Mouse (Mus musculus) CH12.LX (cell line): ENCODE data around the gene Selenos. TPM values are rescaled to one million over a fixed set of nuclear protein-coding genes. Genes with fewer than 3 reads are reported as not detected.

Source experiments
- DNase-seq: peaks from one replicate; pipeline ENCODE4 v3.0.0-alpha.2; 2013; ENCODE audit errors: extremely low read depth
- H3K27ac ChIP-seq: 2 replicates; pipeline ENCODE4 v1.5.1; 2012; ENCODE audit warnings: low read depth, mild to moderate bottlenecking, control low read depth, moderate library complexity; ENCODE audit not compliant: insufficient read depth
- H3K27me3 ChIP-seq: replicated peaks from 2 replicates; pipeline ENCODE3; 2012; ENCODE audit warnings: inconsistent platforms
- H3K36me3 ChIP-seq, 2 experiments: replicated peaks in 1 of 2; 2 replicates each; pipeline versions ENCODE3 to v1.6.1; 2012; ENCODE audit warnings: inconsistent platforms in 1 of 2, low read length in 1 of 2, mild to moderate bottlenecking in 1 of 2, mixed read lengths in 1 of 2, moderate library complexity in 1 of 2; ENCODE audit not compliant: control insufficient read depth in 1 of 2, insufficient read depth in 1 of 2
- H3K4me1 ChIP-seq, 2 experiments: 2 replicates each; pipeline ENCODE4 v1.6.1; 2012; ENCODE audit warnings: inconsistent platforms in 1 of 2, moderate library complexity in 1 of 2; ENCODE audit not compliant: insufficient read depth in 2 of 2, control insufficient read depth in 1 of 2
- H3K4me2 ChIP-seq: 2 replicates; pipeline ENCODE4 v1.6.1; 2012; ENCODE audit warnings: low read depth, mild to moderate bottlenecking, control low read depth; ENCODE audit not compliant: poor library complexity, insufficient read depth, severe bottlenecking
- H3K4me3 ChIP-seq, 3 experiments: fragments of 150-350 bp in 1 of 3; sonication (generic) in 1 of 3; replicated peaks in 1 of 3; 2 replicates each; pipeline versions ENCODE3 to v1.5.1; 2011 to 2012; ENCODE audit warnings: low read depth in 2 of 3, low read length in 2 of 3, mild to moderate bottlenecking in 2 of 3, moderate library complexity in 2 of 3, control low read depth in 1 of 3, improper control_type of control experiment in 1 of 3, inconsistent platforms in 1 of 3, mixed read lengths in 1 of 3; ENCODE audit not compliant: poor library complexity in 1 of 3
- H3K79me2 ChIP-seq: replicated peaks from 2 replicates; pipeline ENCODE4 v1.6.1; 2012; ENCODE audit warnings: mild to moderate bottlenecking, moderate library complexity; ENCODE audit not compliant: control insufficient read depth, poor library complexity, insufficient read depth, severe bottlenecking; ENCODE audit errors: extremely low read depth
- H3K9ac ChIP-seq: 2 replicates; pipeline ENCODE4 v1.6.1; 2012; ENCODE audit warnings: low read depth, mild to moderate bottlenecking, control low read depth, moderate library complexity; ENCODE audit not compliant: insufficient read depth
- H3K9me3 ChIP-seq: replicated peaks from 2 replicates; pipeline ENCODE3; 2012; ENCODE audit warnings: low read length, inconsistent platforms, mixed read lengths
- CHD2 ChIP-seq: IDR thresholded peaks from 2 replicates; pipeline ENCODE4 v1.6.1; 2011; ENCODE audit warnings: low read length, improper control_type of control experiment
- EP300 ChIP-seq: IDR thresholded peaks from 2 replicates; pipeline ENCODE4 v1.6.1; 2011; ENCODE audit warnings: low read length, improper control_type of control experiment
- HCFC1 ChIP-seq: IDR thresholded peaks from 2 replicates; pipeline ENCODE4 v1.6.1; 2012; ENCODE audit warnings: low read depth, mild to moderate bottlenecking, inconsistent platforms, low read length, improper control_type of control experiment
- JUND ChIP-seq: conservative IDR thresholded peaks from 2 replicates; pipeline ENCODE4 v1.6.1; 2011; ENCODE audit warnings: low read depth, low read length, improper control_type of control experiment
- MXI1 ChIP-seq: IDR thresholded peaks from 2 replicates; pipeline ENCODE4 v1.6.1; 2011; ENCODE audit warnings: mild to moderate bottlenecking, low read depth, low read length, improper control_type of control experiment
- POLR2A ChIP-seq: IDR thresholded peaks from 2 replicates; pipeline ENCODE4 v1.6.1; 2011; ENCODE audit warnings: low read depth, mild to moderate bottlenecking, improper control_type of control experiment, low read length
- SIN3A ChIP-seq: IDR thresholded peaks from 2 replicates; pipeline ENCODE4 v1.6.1; 2012; ENCODE audit warnings: low read length, improper control_type of control experiment, inconsistent platforms
- TBP ChIP-seq: conservative IDR thresholded peaks from 2 replicates; pipeline ENCODE4 v1.6.1; 2011; ENCODE audit warnings: low read depth, low read length, improper control_type of control experiment
- TCF12 ChIP-seq: IDR thresholded peaks from 2 replicates; pipeline ENCODE4 v1.6.1; 2014; ENCODE audit warnings: low read depth, mild to moderate bottlenecking, inconsistent platforms, low read length, improper control_type of control experiment
- UBTF ChIP-seq: IDR thresholded peaks from 2 replicates; pipeline ENCODE4 v1.6.1; 2012; ENCODE audit warnings: low read depth, mild to moderate bottlenecking, inconsistent platforms, low read length, improper control_type of control experiment, moderate library complexity
- USF1 ChIP-seq: IDR thresholded peaks from 2 replicates; pipeline ENCODE4 v1.6.1; 2014; ENCODE audit warnings: low read depth, mild to moderate bottlenecking, inconsistent platforms, low read length, improper control_type of control experiment
- USF2 ChIP-seq: conservative IDR thresholded peaks from 2 replicates; pipeline ENCODE4 v1.6.1; 2011; ENCODE audit warnings: low read depth, low read length, improper control_type of control experiment
- ZKSCAN1 ChIP-seq: IDR thresholded peaks from 2 replicates; pipeline ENCODE4 v1.6.1; 2012; ENCODE audit warnings: low read depth, inconsistent platforms, low read length, improper control_type of control experiment, borderline replicate concordance
- dilution Hi-C: fragments of 300-500 bp; cut with MboI; formaldehyde crosslinking; loops from 2 replicates; pipeline ENCODE4 v1.14.3; 2020; ENCODE audit warnings: low sequenced_read_pairs; ENCODE audit not compliant: extremely low pct_unique_long_range_greater_than_20kb, extremely low pct_ligation_motif_present
- in situ Hi-C: fragments of 300-500 bp; cut with MboI; formaldehyde crosslinking; loops from 3 replicates; pipeline ENCODE4 v1.14.3; 2019; ENCODE audit warnings: low sequenced_read_pairs, low pct_ligation_motif_present, low pct_unique_long_range_greater_than_20kb, mixed read lengths
- polyA plus RNA-seq: library from polyadenylated mRNA; unstranded; fragments of >175 nt; gene quantifications from 2 replicates; pipeline ENCODE4 v1.2.1, GENCODE M21; 2012; ENCODE audit warnings: low read depth; ENCODE audit not compliant: insufficient read length
- total RNA-seq, 2 experiments: library from RNA; depleted of rRNA; stranded (reverse); fragments of 300-350 nt in 1 of 2; fragments of >200 nt in 1 of 2; gene quantifications; 2 replicates each; pipeline ENCODE4 v1.2.3; 2012 to 2014

Gene Selenos
- total and polyA plus RNA-seq, 3 experiments = 75.0 to 112 (median 101) TPM

- dilution Hi-C loops = no loop called here
- in situ Hi-C loops = no loop called here
- no peak overlapping the region for H3K4me3 ChIP-seq
- H3K4me1 ChIP-seq = peaks cover 0 to 13% of the 10 kb centered on the region in 2 experiments; a peak in 1 of 4 replicates
- H3K36me3 ChIP-seq = peaks cover 0 to 2% of the 10 kb centered on the region in 2 experiments
- no peaks in the 10 kb centered on the region for H3K79me2 ChIP-seq
- H3K4me2 ChIP-seq = no peak overlapping the region
- H3K9me3 ChIP-seq = peaks cover 2% of the 10 kb centered on the region
- DNase-seq = no peak
- H3K27me3 ChIP-seq = no peaks in the 10 kb centered on the region
- no peak overlapping the region for H3K27ac ChIP-seq
- H3K9ac ChIP-seq = no peak overlapping the region
- TF ChIP-seq UBTF = no peak
- no peak for TF ChIP-seq USF1
- TF ChIP-seq HCFC1 = no peak
These were observed 54.7 kb downstream of the Selenos start for GRCm38 (mm10) chr7:66134154-66134553.

- Histone ChIP-seq H3K27ac (no peak overlapping the region), H3K4me2 (no peak overlapping the region), H3K4me3 (no peak overlapping the region), H3K9ac (no peak overlapping the region), H3K27me3 (no peaks in the 10 kb centered on the region), H3K36me3 (peaks cover 0 to under 1% of the 10 kb centered on the region in 2 experiments), H3K9me3 (peaks cover 2% of the 10 kb centered on the region), H3K4me1 (peaks cover 0 to 21% of the 10 kb centered on the region in 2 experiments; a peak in 2 of 4 replicates), H3K79me2 (no peaks in the 10 kb centered on the region)
- TF ChIP-seq JUND = no peak
- dilution Hi-C loops (no loop called here), in situ Hi-C loops (no loop called here)
- DNase-seq = no peak
These were observed 56.2 kb downstream of the Selenos start for GRCm38 (mm10) chr7:66135644-66136043.

GRCm38 (mm10) chr7:66136187-66136586 is 56.7 kb downstream of the Selenos start:
- TF ChIP-seq TBP (no peak), ZKSCAN1 (no peak), USF2 (no peak), POLR2A (no peak), SIN3A (no peak), TCF12 (no peak), EP300 (no peak), CHD2 (no peak), MXI1 (no peak)
- no peaks in the 10 kb centered on the region for H3K79me2 ChIP-seq
- peaks cover 0 to 24% of the 10 kb centered on the region in 2 experiments; a peak in 2 of 4 replicates for H3K4me1 ChIP-seq
- dilution Hi-C loops (no loop called here), in situ Hi-C loops (no loop called here)
- no peaks in the 10 kb centered on the region for H3K27me3 ChIP-seq
- DNase-seq = no peak
- H3K36me3 ChIP-seq = no peaks in the 10 kb centered on the region
- H3K27ac ChIP-seq = no peak overlapping the region
- no peak overlapping the region for H3K9ac ChIP-seq
- H3K4me3 ChIP-seq = no peak overlapping the region
- peaks cover 2% of the 10 kb centered on the region for H3K9me3 ChIP-seq
- H3K4me2 ChIP-seq = no peak overlapping the region
